Mouse (Mus musculus) adrenal gland, adult 2 months (tissue): ENCODE results near the gene Thada. TPM values are rescaled to one million over a fixed set of nuclear protein-coding genes. Genes with fewer than 3 reads are reported as not detected.

Experiments
- DNase-seq: peaks from one replicate; pipeline ENCODE4 v3.0.0; 2021
- polyA plus RNA-seq: library from polyadenylated mRNA; depleted of rRNA; stranded (reverse); fragments of >200 nt; gene quantifications from 2 replicates; pipeline ENCODE4 v1.2.3, GENCODE M21; 2012
- total RNA-seq, 2 experiments: library from RNA; stranded (reverse); gene quantifications; 2 replicates each; pipeline ENCODE4 v1.2.3; 2021

Thada gene
- total and polyA plus RNA-seq, 3 experiments, result 11.9 to 21.2 (median 19.4) TPM

GRCm38 (mm10) chr17:84158891-84159290 is 307.1 kb downstream of the Thada start:
- DNase-seq, result no peak

GRCm38 (mm10) chr17:84158461-84158795 is 307.6 kb downstream of the Thada start:
- DNase-seq, result no peak

GRCm38 (mm10) chr17:84157743-84158460 is 308.1 kb downstream of the Thada start:
- DNase-seq, result no peak

GRCm38 (mm10) chr17:84156748-84157742 is 309.0 kb downstream of the Thada start:
- peak; percentile 16 for DNase-seq

DNA sequence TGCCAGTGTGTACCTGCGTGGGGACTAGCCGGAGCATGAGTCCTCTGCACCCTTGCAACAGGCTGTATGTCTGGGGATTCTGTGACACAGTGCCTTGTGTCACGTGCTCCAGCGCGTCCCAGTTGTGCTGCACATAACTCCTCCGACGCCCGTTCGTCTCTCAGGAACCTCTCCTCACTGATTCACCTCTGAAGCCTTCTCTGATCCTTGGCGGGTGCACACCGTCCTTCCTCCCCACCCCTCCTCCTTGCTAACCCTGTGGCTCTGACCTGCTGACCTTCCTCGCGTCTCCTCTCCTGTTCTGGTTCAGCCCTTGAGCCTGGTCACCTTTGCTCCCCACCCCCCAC is 309.8 kb downstream of the Thada start:
- no peak for DNase-seq

DNA sequence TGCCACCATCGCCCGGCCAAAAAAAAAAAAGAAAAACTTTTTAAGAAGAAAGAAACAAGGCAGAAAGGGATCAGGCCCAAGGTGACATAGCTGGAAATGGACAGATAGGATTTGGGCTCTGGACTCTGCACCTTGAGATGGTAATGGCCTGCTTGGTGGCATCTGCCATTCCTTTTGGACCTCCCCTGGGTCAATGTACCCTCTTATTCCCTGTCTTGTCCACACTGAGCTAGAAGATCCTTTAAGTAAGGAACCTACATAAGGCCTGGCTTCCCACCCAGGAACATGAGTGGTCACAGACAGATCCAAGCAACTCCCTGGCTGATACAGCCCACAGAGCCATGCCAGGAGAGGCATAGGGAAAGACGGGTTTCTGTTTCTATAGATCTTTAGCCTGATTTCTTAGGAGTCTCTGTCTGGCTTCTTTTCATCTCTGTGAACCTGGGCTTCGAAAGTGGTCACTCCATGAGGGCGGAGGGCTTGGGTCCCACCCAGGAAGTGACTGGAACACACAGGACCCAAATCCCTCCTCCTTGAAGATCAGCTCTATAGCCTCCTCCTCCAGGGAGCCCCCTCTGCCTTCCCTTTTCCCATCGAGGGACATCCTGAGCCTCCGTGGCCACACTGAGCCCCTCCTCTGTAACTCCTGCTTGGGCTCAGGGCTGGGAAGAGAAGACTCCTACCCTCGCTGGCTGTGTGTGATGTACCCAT is 310.3 kb downstream of the Thada start:
- DNase-seq, result no peak

DNA sequence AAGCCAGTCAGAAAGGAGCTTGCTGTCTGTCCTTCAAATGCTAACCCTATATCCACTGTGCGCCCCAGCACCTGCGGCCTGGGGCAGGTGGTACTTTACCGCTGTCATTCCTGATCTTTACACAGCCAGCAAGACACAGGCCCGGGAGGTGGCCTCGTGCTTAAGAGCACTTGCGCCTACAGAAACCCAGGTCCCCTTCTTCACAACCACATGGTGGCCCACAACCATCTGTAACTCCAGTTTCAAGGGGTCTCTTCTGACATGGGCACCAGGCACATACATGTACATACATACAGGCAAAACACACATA is 311.0 kb downstream of the Thada start:
- DNase-seq, result no peak

- DNase-seq, result no peak
Observed at GRCm38 (mm10) chr17:84154302-84155028, 311.5 kb downstream of the Thada start.

- peak; percentile 29 for DNase-seq
Observed at GRCm38 (mm10) chr17:84152976-84153786, 312.8 kb downstream of the Thada start.

GRCm38 (mm10) chr17:84152206-84152975 is 313.6 kb downstream of the Thada start:
- peak; percentile 58 for DNase-seq

DNA sequence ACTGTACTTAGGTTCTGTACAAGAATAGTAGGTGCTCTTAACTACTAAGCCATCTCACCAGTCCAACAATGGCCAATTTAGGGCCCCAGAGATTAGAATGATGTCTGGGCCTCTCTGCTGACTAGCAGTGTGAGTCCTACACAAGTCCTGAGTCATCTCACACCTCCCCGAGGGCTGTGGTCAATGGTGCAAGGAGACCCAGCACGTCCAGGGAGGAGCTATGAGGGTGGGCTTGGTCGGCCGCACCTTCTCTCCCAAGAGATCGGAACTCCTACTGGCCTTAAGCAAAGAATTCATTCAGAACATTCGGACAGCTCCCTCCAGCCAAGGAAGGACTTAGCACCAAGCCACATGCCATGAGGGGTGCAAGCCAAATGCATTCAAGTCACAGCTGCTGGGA is 314.7 kb downstream of the Thada start:
- DNase-seq, result peak; percentile 16

DNA sequence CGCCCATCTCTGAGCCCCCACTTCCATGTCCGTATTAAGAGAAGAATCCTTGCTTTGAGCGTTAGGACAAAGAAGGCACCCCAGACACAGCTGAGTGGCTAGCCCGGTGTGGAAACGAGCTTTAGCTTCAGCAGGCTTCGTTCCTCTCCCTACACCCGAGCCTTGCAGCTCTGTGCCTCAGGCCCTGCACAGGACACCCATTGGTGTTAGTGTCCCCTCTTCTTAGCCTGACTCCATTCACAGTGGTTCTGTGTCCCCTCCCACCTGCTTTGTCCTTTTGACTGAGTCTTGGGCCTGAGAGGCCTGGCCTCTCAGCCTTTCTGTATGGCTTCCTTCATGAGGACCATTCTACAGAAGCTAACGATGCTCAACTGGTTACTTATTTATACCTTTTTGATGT is 315.7 kb downstream of the Thada start:
- DNase-seq, result no peak

- DNase-seq, result no peak
Observed at GRCm38 (mm10) chr17:84149566-84149965, 316.4 kb downstream of the Thada start.

DNA sequence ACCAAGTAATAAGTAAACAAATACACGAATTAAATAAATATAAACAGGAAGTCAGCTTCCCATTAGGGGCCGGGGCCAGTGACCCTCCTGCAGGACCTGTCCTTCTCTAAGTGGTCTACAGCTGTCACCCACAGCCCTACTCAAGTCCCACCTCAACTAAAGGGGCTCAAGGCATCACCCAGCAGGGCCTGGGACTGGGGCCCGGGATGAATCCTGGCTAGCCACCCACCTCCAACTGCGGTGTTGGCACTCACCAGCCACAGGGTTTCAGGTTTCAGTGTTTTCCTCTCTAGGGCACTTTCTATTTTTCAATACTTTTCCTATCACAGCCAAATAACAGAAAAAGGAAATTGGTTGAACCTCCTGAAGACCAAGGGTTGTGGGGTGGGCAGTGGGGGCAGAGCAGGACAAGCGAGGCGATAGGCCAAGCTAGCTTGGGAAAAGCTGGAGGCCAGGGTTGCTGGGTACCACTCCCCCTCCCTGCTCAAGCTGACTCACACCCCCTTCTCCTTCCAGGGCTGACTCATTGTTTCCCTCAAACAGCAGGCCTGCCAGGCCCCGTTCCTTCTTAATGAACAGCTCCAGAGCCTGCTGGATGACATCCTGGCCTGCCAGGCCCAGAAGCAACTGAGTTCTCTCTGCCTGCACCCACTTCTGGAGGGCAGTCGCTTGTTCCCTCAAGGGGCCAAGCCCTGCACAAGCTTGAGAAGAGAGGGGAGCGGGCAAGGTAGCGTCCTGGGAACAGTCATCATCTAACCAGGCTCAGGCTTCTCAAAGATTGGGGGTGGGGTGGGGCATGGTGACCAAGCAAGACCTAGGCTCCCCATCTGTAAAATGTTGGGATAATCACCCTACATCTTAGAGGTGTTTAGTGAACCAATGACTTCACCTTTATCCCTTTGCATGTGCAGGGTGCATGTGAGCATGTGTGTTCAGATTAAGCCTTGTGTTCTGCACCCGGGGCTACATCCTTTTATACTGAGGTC is 317.2 kb downstream of the Thada start:
- DNase-seq, result peak; percentile 94

DNA sequence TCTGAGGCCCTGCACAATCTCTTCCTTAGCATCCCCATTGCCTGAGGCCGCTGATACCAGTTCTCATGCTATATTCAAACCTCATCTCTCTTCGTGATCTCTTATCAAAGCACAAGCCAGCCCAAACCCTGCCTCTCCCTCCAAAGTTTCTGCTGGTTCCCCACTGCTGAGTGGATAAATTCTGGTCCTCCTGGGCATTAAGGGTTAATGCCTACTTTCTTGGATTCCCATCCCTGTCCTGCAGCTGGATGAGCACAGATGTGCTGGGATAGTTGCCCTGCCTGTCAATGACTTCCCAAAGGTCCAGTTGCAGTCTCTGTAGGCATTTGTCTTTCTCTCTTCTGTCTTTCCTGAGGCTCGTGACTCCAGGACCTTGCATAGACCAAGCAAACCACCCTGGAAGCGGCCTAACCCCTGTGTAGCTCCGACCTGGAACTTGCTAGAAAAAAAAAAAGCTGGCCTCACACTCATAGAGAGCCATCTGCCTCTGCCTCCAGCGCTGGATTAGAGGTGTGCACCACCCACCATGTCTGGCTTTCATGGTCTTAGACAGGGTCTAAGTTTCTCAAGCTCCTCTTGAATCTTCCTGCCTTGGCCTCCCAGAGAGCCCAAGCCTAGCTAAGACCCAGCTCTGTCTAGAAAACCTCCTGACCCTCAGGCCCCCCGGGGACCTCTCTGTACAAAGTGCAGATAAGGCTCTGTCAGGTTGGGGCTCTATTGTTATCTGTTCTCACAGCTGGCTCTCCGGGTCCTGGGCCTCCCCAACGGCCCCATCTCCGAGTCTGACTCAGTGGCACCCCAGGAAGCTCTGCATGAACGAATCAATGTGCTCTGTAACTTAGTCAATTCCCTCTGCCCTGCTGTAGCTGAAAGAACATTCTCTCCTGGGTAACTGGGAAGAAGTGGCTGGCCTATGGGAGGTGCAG is 318.6 kb downstream of the Thada start:
- no peak for DNase-seq

DNA sequence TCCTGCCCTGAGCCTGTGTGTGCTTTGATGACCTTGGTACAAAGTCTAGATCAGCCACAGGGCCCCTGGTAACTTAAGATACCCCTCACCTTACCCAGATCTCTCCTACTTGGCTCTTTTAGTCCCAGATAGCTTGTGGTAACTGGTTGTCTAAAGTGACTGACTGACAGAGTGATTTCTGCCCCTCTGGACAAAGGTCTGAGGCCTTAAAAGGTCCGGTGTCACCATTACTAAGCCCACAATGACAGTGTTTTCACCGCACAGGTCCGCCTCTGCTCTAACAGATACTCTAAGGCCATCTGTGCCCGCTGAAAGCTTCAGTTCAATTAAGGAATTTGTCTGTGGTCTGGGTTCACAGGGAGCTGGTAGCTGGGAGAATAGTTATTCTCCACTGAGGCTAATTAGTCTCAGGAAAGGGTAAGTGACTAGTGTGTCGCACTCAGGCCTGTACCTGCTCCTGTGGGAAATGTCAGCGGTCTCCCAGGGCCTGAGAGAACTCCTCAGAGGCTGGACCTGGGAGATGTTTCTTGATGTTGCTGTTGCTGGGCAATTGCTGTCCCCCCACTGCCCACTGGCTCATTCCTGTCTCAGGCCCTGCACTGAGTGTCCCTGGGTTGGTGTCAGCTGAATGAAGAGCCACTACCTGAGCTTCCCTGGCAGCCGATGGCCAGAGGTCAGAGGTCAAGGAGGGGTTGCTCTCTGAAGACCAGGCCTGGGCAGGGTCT is 319.4 kb downstream of the Thada start:
- DNase-seq, result no peak

DNA sequence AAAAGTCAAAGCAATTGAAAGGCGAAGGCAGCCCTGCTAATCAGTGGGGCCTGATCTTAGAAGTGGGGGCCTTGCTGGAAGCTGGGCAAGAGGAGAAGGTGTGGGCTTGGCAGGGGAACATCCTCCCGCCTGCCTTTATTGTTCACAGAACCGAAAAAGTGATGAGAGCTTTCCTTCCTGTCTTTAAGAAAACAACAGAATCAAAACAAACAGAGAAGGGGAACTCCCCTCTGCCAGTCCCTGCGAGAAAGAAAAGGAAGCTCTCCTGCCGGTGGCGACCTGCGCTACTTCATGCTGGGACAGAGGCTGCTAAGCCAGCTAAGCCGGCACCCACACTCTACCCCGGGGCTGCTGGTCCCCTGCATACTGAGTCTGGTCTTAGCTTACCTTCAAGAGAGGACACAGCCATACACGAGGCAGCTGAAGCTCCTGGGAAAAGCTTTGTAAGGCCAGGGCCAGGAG is 320.1 kb downstream of the Thada start:
- peak; percentile 47 for DNase-seq
